Mouse (Mus musculus) cerebellum, adult 2 months (tissue): ENCODE results near the gene Fer1l4.

Experiments used
- CTCF ChIP-seq: fragments of 200-500 bp; IDR thresholded peaks from 2 replicates; pipeline ENCODE4 v1.5.1; 2011; ENCODE audit warnings: low read depth, mild to moderate bottlenecking, control low read depth, low read length, moderate library complexity, borderline replicate concordance; ENCODE audit not compliant: insufficient read depth
- POLR2A ChIP-seq: fragments of 200-500 bp; IDR thresholded peaks from 2 replicates; pipeline ENCODE4 v1.6.1; 2011; ENCODE audit warnings: low read length, control low read depth, borderline replicate concordance; ENCODE audit not compliant: insufficient read depth

GRCm38 (mm10) chr2:156007888-156008532, 44.7 kb downstream of the Fer1l4 start, which contains the start of the genes 6430550D23Rik and Ergic3:
- TF ChIP-seq CTCF (no peak), POLR2A (peak; percentile 60; the same call in 1 of the 2 replicates)
